Mouse (Mus musculus): ENCODE measurements around the gene Oscp1.
A peak's percentile ranks its signal among the peaks of the same experiment; 100 is the strongest.

Gene Oscp1

GRCm38 (mm10) chr4:126058134-126058996 lies at the start of gene Oscp1:
TSS of gene Oscp1 (plus strand) at chr4:126058565.
- DNase-seq (ENCODE audit: low read depth, low spot score) = peak; percentile 95

GRCm38 (mm10) chr4:126017676-126018332 lies 40.6 kb upstream of the Oscp1 start:
- DNase-seq (ENCODE audit: low read depth, low spot score) = no peak

- DNase-seq (ENCODE audit: low read depth, low spot score) = no peak
Observed at GRCm38 (mm10) chr4:126018966-126019538, 39.3 kb upstream of the Oscp1 start.

GRCm38 (mm10) chr4:126024303-126024900 lies 34.0 kb upstream of the Oscp1 start, which contains the start of gene Csf3r:
TSS of gene Csf3r (plus strand) at chr4:126024550.
- no peak for DNase-seq (ENCODE audit: low read depth, low spot score)

- DNase-seq (ENCODE audit: low read depth, low spot score) = no peak
Observed at GRCm38 (mm10) chr4:126025801-126026200, 32.6 kb upstream of the Oscp1 start.

- no peak for DNase-seq (ENCODE audit: low read depth, low spot score)
Observed at GRCm38 (mm10) chr4:126027980-126028379, 30.4 kb upstream of the Oscp1 start.

GRCm38 (mm10) chr4:126029042-126029441 lies 29.3 kb upstream of the Oscp1 start:
- DNase-seq (ENCODE audit: low read depth, low spot score) = no peak

- no peak for DNase-seq (ENCODE audit: low read depth, low spot score)
Observed at GRCm38 (mm10) chr4:126030705-126031104, 27.7 kb upstream of the Oscp1 start.

- no peak for DNase-seq (ENCODE audit: low read depth, low spot score)
Observed at GRCm38 (mm10) chr4:126035413-126035812, 23.0 kb upstream of the Oscp1 start.

GRCm38 (mm10) chr4:126046851-126047585 lies 11.3 kb upstream of the Oscp1 start, which contains the start of gene Mrps15:
TSS of gene Mrps15 (plus strand) at chr4:126046925.
- DNase-seq (ENCODE audit: low read depth, low spot score) = peak; percentile 94

GRCm38 (mm10) chr4:126051617-126052016 lies 6.7 kb upstream of the Oscp1 start:
- no peak for DNase-seq (ENCODE audit: low read depth, low spot score)

GRCm38 (mm10) chr4:126057207-126058133 lies 895 bp upstream of the Oscp1 start:
- no peak for DNase-seq (ENCODE audit: low read depth, low spot score)

- DNase-seq (ENCODE audit: low read depth, low spot score) = no peak
Observed at GRCm38 (mm10) chr4:126058997-126059362, 615 bp downstream of the Oscp1 start.

GRCm38 (mm10) chr4:126062856-126063255 lies 4.5 kb downstream of the Oscp1 start:
- peak; percentile 47 for DNase-seq (ENCODE audit: low read depth, low spot score)

GRCm38 (mm10) chr4:126065241-126065640 lies 6.9 kb downstream of the Oscp1 start:
- no peak for DNase-seq (ENCODE audit: low read depth, low spot score)

GRCm38 (mm10) chr4:126067401-126068077 lies 9.2 kb downstream of the Oscp1 start:
- no peak for DNase-seq (ENCODE audit: low read depth, low spot score)

GRCm38 (mm10) chr4:126068842-126069241 lies 10.5 kb downstream of the Oscp1 start:
- DNase-seq (ENCODE audit: low read depth, low spot score) = no peak

- no peak for DNase-seq (ENCODE audit: low read depth, low spot score)
Observed at GRCm38 (mm10) chr4:126077833-126078232, 19.5 kb downstream of the Oscp1 start.

GRCm38 (mm10) chr4:126079266-126079665 lies 20.9 kb downstream of the Oscp1 start:
- no peak for DNase-seq (ENCODE audit: low read depth, low spot score)

- no peak for DNase-seq (ENCODE audit: low read depth, low spot score)
Observed at GRCm38 (mm10) chr4:126081601-126082000, 23.2 kb downstream of the Oscp1 start.

Data from mesoderm, embryonic 11.5 days (tissue).